Mouse (Mus musculus): Measurements from ENCODE around the gene Prph.

DNA sequence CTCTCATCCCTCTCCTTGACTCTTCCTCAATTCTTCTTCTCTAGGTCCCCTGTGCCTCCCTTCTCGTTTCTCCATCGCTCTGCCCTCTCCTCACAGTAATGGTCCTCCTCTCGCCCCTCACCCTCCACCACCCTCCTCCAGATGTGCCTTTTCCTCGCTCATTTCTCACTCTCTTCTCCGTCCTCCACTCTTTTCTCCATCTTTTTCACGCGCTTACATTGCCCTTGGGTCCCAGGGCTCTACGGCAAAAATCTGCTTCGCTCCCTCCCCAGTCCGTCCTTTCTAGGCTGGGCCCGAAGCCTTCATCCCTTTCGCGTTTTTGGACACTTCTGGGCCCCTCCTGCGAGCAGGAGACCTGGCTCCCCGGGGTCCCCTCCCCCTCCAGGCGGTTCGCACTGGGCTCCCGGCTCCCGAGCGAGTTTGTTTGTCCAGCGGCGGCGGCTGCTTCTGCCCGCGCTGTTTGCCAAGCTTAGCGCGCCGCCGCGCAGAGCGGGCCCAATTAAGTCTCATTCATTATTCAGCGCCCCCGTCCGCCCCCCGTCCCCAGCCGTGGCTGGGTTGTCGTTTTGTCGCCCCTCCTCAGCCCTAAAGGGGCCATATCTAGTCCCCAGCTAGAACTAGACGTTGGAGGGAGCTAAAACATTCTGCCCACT is 43.0 kb downstream of the Prph start:
- TF ChIP-seq EP300 (IDR thresholded peaks at IDR 0.05; ENCODE audit: low read depth) (no peak), CTCF (IDR thresholded peaks at IDR 0.05; ENCODE audit: low read depth) (no peak)
